Mouse (Mus musculus) MEL (cell line): ENCODE measurements around the gene Tmem274. TPM values are rescaled to one million over a fixed set of nuclear protein-coding genes. Genes with fewer than 3 reads are reported as not detected.
A peak's percentile ranks its signal among the peaks of the same experiment; 100 is the strongest.

Experiments
- DNase-seq: peaks from one replicate; pipeline ENCODE4 v3.0.0; 2011; ENCODE audit warnings: low read depth, low spot score
- H3K27ac ChIP-seq: 2 replicates; pipeline ENCODE4 v1.5.1; 2012; ENCODE audit warnings: low read depth, mild to moderate bottlenecking, control low read depth, low read length, moderate library complexity; ENCODE audit not compliant: control insufficient read depth
- H3K27me3 ChIP-seq, 2 experiments: fragments of 150-350 bp in 1 of 2; sonication (generic) in 1 of 2; 2 replicates each; pipeline ENCODE4 v1.6.1; 2012; ENCODE audit warnings: low read length in 2 of 2, mild to moderate bottlenecking in 2 of 2, improper control_type of control experiment in 1 of 2, moderate library complexity in 1 of 2; ENCODE audit not compliant: insufficient read depth in 2 of 2, control insufficient read depth in 1 of 2
- H3K36me3 ChIP-seq, 2 experiments: 2 replicates each; pipeline ENCODE4 v1.6.1; 2012 to 2014; ENCODE audit warnings: low read length in 2 of 2, improper control_type of control experiment in 1 of 2, inconsistent platforms in 1 of 2, mild to moderate bottlenecking in 1 of 2; ENCODE audit not compliant: insufficient read depth in 2 of 2, control insufficient read depth in 1 of 2
- H3K4me1 ChIP-seq, 2 experiments: fragments of 150-350 bp in 1 of 2; sonication (generic) in 1 of 2; 2 replicates each; pipeline ENCODE4 v1.6.1; 2012; ENCODE audit warnings: low read length in 2 of 2, improper control_type of control experiment in 1 of 2, mild to moderate bottlenecking in 1 of 2; ENCODE audit not compliant: insufficient read depth in 2 of 2, control insufficient read depth in 1 of 2
- H3K4me3 ChIP-seq, 2 experiments: fragments of 150-350 bp in 1 of 2; sonication (generic) in 1 of 2; 2 replicates each; pipeline ENCODE4 v1.5.1; 2012; ENCODE audit warnings: low read depth in 2 of 2, low read length in 2 of 2, mild to moderate bottlenecking in 2 of 2, moderate library complexity in 2 of 2, control low read depth in 1 of 2, improper control_type of control experiment in 1 of 2; ENCODE audit not compliant: control insufficient read depth in 1 of 2, insufficient read depth in 1 of 2
- H3K79me2 ChIP-seq: 2 replicates; pipeline ENCODE4 v1.6.1; 2012; ENCODE audit warnings: mild to moderate bottlenecking, low read length, moderate library complexity; ENCODE audit not compliant: control insufficient read depth, poor library complexity, insufficient read depth
- H3K9ac ChIP-seq: 2 replicates; pipeline ENCODE4 v1.6.1; 2012; ENCODE audit warnings: low read depth, mild to moderate bottlenecking, control low read depth, low read length, moderate library complexity; ENCODE audit not compliant: control insufficient read depth, poor library complexity, severe bottlenecking
- H3K9me3 ChIP-seq: fragments of 150-350 bp; sonication (generic); replicated peaks from 2 replicates; pipeline ENCODE4 v1.6.1; 2012; ENCODE audit warnings: mild to moderate bottlenecking, low read length, improper control_type of control experiment, moderate library complexity; ENCODE audit not compliant: insufficient read depth
- CHD2 ChIP-seq: IDR thresholded peaks from 2 replicates; pipeline ENCODE4 v1.6.1; 2011; ENCODE audit warnings: low read length, improper control_type of control experiment
- CTCF ChIP-seq, 3 experiments: IDR thresholded peaks in 2 of 3; conservative IDR thresholded peaks in 1 of 3; 2 replicates each; pipeline ENCODE4 v1.5.1; 2011 to 2012; ENCODE audit warnings: low read length in 3 of 3, low read depth in 2 of 3, mild to moderate bottlenecking in 2 of 3, improper control_type of control experiment in 1 of 3, inconsistent platforms in 1 of 3, mixed read lengths in 1 of 3, moderate library complexity in 1 of 3; ENCODE audit not compliant: control insufficient read depth in 1 of 3, insufficient read depth in 1 of 3, poor library complexity in 1 of 3, severe bottlenecking in 1 of 3
- ETS1 ChIP-seq: IDR thresholded peaks from 2 replicates; pipeline ENCODE4 v1.6.1; 2012; ENCODE audit warnings: low read depth, mild to moderate bottlenecking, inconsistent platforms, low read length, improper control_type of control experiment, moderate library complexity
- GATA1 ChIP-seq: IDR thresholded peaks from 2 replicates; pipeline ENCODE4 v1.6.1; 2011; ENCODE audit warnings: low read depth, low read length, improper control_type of control experiment
- HCFC1 ChIP-seq: IDR thresholded peaks from 2 replicates; pipeline ENCODE4 v1.6.1; 2012; ENCODE audit warnings: low read depth, mild to moderate bottlenecking, inconsistent platforms, low read length, improper control_type of control experiment, moderate library complexity
- JUND ChIP-seq: IDR thresholded peaks from 2 replicates; pipeline ENCODE4 v1.6.1; 2011; ENCODE audit warnings: low read depth, mild to moderate bottlenecking, improper control_type of control experiment, low read length
- MYC ChIP-seq: IDR thresholded peaks from 2 replicates; pipeline ENCODE4 v1.6.1; 2011; ENCODE audit warnings: low read depth, mild to moderate bottlenecking, low read length, improper control_type of control experiment, moderate library complexity
- NELFE ChIP-seq: IDR thresholded peaks from 2 replicates; pipeline ENCODE4 v1.6.1; 2011; ENCODE audit warnings: low read depth, low read length, improper control_type of control experiment
- NRF1 ChIP-seq: IDR thresholded peaks from 2 replicates; pipeline ENCODE4 v1.6.1; 2014; ENCODE audit warnings: low read depth, mild to moderate bottlenecking, inconsistent platforms, low read length, improper control_type of control experiment, moderate library complexity; ENCODE audit not compliant: poor library complexity, insufficient read depth, severe bottlenecking
- POLR2A ChIP-seq, 2 experiments: IDR thresholded peaks; 2 replicates each; pipeline ENCODE4 v1.6.1; 2011 to 2012; ENCODE audit warnings: low read length in 2 of 2, mild to moderate bottlenecking in 2 of 2, control low read depth in 1 of 2, improper control_type of control experiment in 1 of 2, low read depth in 1 of 2, moderate library complexity in 1 of 2; ENCODE audit not compliant: control insufficient read depth in 1 of 2, insufficient read depth in 1 of 2, poor library complexity in 1 of 2
- POLR2AphosphoS5 ChIP-seq: IDR thresholded peaks from 2 replicates; pipeline ENCODE4 v1.6.1; 2012; ENCODE audit warnings: low read depth, borderline replicate concordance, mild to moderate bottlenecking, inconsistent platforms, low read length, moderate library complexity, mixed read lengths
- RAD21 ChIP-seq: IDR thresholded peaks from 2 replicates; pipeline ENCODE4 v1.6.1; 2011; ENCODE audit warnings: mild to moderate bottlenecking, low read depth, low read length, improper control_type of control experiment
- RCOR1 ChIP-seq: IDR thresholded peaks from 2 replicates; pipeline ENCODE4 v1.6.1; 2012; ENCODE audit warnings: low read depth, mild to moderate bottlenecking, inconsistent platforms, low read length, improper control_type of control experiment
- SIN3A ChIP-seq: IDR thresholded peaks from 2 replicates; pipeline ENCODE4 v1.6.1; 2012; ENCODE audit warnings: low read length, improper control_type of control experiment, inconsistent platforms
- SMC3 ChIP-seq: IDR thresholded peaks from 2 replicates; pipeline ENCODE4 v1.6.1; 2011; ENCODE audit warnings: low read depth, low read length, improper control_type of control experiment
- TBP ChIP-seq: IDR thresholded peaks from 2 replicates; pipeline ENCODE4 v1.8.0; 2011; ENCODE audit warnings: low read depth, low read length, improper control_type of control experiment
- ZC3H11A ChIP-seq: IDR thresholded peaks from 2 replicates; pipeline ENCODE4 v1.6.1; 2012; ENCODE audit warnings: low read depth, mild to moderate bottlenecking, inconsistent platforms, low read length, improper control_type of control experiment
- ZNF384 ChIP-seq: IDR thresholded peaks from 2 replicates; pipeline ENCODE4 v1.6.1; 2012; ENCODE audit warnings: low read depth, mild to moderate bottlenecking, inconsistent platforms, low read length, improper control_type of control experiment
- polyA plus RNA-seq, 2 experiments: library from polyadenylated mRNA; stranded (reverse) in 1 of 2; unstranded in 1 of 2; fragments of >175 nt in 1 of 2; fragments of >200 nt in 1 of 2; gene quantifications; 2 replicates each; pipeline versions ENCODE4 v1.2.1 to v1.2.4; 2012; ENCODE audit warnings: low replicate concordance in 2 of 2, low read depth in 1 of 2; ENCODE audit not compliant: insufficient read length in 2 of 2, insufficient read depth in 1 of 2, missing spikeins in 1 of 2
- total RNA-seq: library from RNA; depleted of rRNA; stranded (reverse); fragments of 300-350 nt; gene quantifications from 2 replicates; pipeline ENCODE4 v1.2.3, GENCODE M21; 2012

Gene Tmem274
- total and polyA plus RNA-seq, 3 experiments, result not detected

- H3K27me3 ChIP-seq, result no peaks in the 10 kb centered on the region
- H3K36me3 ChIP-seq, result peaks cover 0 to 7% of the 10 kb centered on the region in 2 experiments; a peak in 2 of 4 replicates
- no peak overlapping the region for H3K4me3 ChIP-seq
- no peak overlapping the region for H3K27ac ChIP-seq
- no peak for DNase-seq
- TF ChIP-seq POLR2AphosphoS5, result no peak
- TF ChIP-seq, all 39 proteins: peak for 0
- Histone ChIP-seq H3K9me3 (no peaks in the 10 kb centered on the region), H3K9ac (no peak overlapping the region), H3K4me1 (peaks cover 0 to 5% of the 10 kb centered on the region in 2 experiments; a peak in 2 of 4 replicates), H3K79me2 (no peaks in the 10 kb centered on the region)
Measured at GRCm38 (mm10) chr4:149450636-149451035, 26.5 kb upstream of the Tmem274 start.

DNA sequence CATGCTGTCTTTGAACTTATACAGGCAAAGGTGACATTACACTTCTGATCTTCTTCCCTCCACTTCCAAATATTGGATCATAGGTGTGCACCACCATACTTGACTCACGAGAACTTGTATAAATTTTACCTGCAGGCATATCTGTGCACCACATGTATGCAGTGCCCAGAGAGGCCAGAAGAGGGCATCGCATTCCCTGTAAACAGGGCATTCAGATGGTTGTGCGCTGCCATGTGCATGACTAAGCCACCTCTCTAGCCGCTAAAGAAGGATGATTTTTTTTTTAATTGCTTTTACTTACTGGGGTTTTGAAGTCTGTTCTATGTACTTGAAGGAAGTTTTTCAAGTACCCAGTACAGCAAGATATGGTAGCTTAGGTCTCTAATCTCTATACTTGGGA, 23.5 kb upstream of the Tmem274 start:
- H3K27ac ChIP-seq, result no peak overlapping the region
- no peak overlapping the region for H3K9ac ChIP-seq
- H3K27me3 ChIP-seq, result no peaks in the 10 kb centered on the region
- H3K79me2 ChIP-seq, result no peaks in the 10 kb centered on the region
- DNase-seq, result peak; percentile 75
- no peaks in the 10 kb centered on the region for H3K9me3 ChIP-seq
- H3K4me3 ChIP-seq, result no peak overlapping the region
- H3K36me3 ChIP-seq, result no peaks in the 10 kb centered on the region
- no peaks in the 10 kb centered on the region for H3K4me1 ChIP-seq
- TF ChIP-seq HCFC1, result no peak
- no peak for TF ChIP-seq POLR2A (IDR thresholded peaks at IDR 0.05; ENCODE audit: control insufficient read depth in 1 of 2, insufficient read depth in 1 of 2, low read depth in 1 of 2, low read length in 2 of 2, poor library complexity in 1 of 2)
- no peak for TF ChIP-seq NELFE
- peak; percentile 78 for TF ChIP-seq MYC
- TF ChIP-seq GATA1, result no peak
- TF ChIP-seq ZNF384, result peak; percentile 39; the same call in 1 of the 2 replicates
- peak; percentile 53 for TF ChIP-seq RAD21
- TF ChIP-seq TBP, result no peak
- TF ChIP-seq NRF1, result no peak
- TF ChIP-seq SMC3, result peak; percentile 69
- TF ChIP-seq ETS1, result no peak
- TF ChIP-seq RCOR1, result no peak
- no peak for TF ChIP-seq JUND
- TF ChIP-seq CTCF (IDR thresholded peaks at IDR 0.05 in 2 of 3, conservative IDR thresholded peaks at IDR 0.05 in 1 of 3; ENCODE audit: control insufficient read depth in 1 of 3, insufficient read depth in 1 of 3, low read depth in 2 of 3, low read length in 3 of 3, poor library complexity in 1 of 3, severe bottlenecking in 1 of 3), result peak; percentile 74 to 82 (median 74)
- TF ChIP-seq SIN3A, result no peak
- TF ChIP-seq CHD2, result no peak
- peak; percentile 25; the same call in 1 of the 2 replicates for TF ChIP-seq ZC3H11A
